Mouse (Mus musculus) MN1 (cell line): ENCODE measurements around the gene Tlr9.

Experiments
- DNase-seq: peaks from one replicate; pipeline ENCODE4 v3.0.0-alpha.2; 2016; ENCODE audit warnings: low spot score

Gene Tlr9

GRCm38 (mm10) chr9:106203990-106204851 is 18.2 kb upstream of the Tlr9 start:
- DNase-seq = no peak

GRCm38 (mm10) chr9:106205713-106206290 is 16.6 kb upstream of the Tlr9 start:
- DNase-seq = no peak

DNA sequence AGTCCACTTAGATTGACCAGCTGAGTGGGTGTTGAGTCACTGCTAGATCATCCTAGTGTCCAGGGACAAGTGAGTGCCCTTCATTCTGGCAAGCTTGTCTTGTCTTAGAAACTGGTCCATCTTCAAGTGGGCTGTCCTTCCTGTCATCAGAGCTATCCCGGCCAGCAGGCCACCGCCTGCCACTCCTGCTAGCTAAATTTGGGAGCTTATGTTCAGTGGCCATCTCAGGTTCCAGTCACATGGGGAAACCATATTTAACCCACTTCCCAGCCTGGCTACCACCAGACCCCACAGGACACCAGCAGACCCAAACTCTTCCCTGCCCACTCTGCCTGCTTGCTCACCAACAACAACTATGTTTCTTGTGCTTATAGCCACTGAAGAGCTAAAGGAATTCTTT is 15.9 kb upstream of the Tlr9 start:
- no peak for DNase-seq

GRCm38 (mm10) chr9:106208181-106208580 is 14.2 kb upstream of the Tlr9 start:
- no peak for DNase-seq

GRCm38 (mm10) chr9:106209954-106210353 is 12.4 kb upstream of the Tlr9 start:
- no peak for DNase-seq

GRCm38 (mm10) chr9:106210853-106211609 is 11.4 kb upstream of the Tlr9 start:
- DNase-seq = no peak

- peak; percentile 83 for DNase-seq
Observed at GRCm38 (mm10) chr9:106211680-106212593, 10.5 kb upstream of the Tlr9 start.

GRCm38 (mm10) chr9:106212594-106212981 is 9.8 kb upstream of the Tlr9 start:
- no peak for DNase-seq

DNA sequence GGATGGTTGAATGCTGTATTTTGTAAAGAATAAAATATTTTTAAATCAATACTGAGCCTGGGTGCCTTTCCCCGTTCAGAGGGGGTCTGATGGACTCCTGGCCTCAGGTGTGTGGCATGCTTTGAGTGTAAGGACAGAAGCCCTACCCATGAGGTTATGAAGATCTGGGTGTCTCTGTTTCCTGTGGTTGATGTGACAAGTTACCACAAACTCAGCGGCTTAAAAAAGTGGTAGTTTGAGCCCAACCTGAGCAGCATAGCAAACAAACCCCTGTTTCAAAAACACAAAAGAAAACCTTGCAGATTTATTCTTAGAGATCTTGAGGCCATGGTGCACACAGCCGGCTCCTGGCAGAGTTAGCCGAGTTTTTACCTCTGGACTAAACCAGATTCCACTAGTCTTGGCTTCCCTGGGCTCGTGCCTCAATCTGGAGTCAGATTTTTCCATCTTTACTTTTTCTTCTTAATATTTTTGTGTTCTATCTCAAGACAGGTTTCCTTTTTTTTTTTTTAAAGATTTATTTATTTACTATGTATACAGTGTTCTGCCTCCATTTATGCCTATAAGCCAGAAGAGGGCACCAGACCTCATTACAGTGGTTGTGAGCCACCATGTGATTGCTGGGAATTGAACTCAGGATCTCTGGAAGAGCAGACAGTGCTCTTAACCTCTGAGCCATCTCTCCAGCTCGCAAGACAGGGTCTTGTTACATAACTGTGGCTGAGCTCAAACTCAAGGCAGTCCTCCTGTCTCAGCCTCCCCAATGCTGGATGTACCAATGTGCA is 6.9 kb upstream of the Tlr9 start:
- no peak for DNase-seq

DNA sequence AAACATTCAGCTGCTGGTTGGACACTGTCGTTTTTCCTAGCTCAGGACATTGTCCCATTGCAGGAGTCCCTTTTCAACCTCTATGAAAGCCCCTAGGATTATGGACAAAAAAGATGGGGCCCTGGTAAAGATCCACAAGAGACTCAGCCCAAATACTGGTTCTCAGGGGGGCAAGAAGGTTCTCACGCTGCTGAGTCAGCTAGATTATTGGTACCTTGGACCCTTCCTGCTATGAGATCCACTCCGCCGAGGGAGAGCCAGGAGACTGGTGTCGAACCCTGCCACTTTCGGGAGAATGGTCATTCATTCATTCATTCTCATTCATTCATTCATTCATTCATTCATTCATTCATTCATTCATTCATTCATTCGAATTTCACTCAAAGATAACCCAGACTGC is 5.4 kb upstream of the Tlr9 start:
- no peak for DNase-seq

DNA sequence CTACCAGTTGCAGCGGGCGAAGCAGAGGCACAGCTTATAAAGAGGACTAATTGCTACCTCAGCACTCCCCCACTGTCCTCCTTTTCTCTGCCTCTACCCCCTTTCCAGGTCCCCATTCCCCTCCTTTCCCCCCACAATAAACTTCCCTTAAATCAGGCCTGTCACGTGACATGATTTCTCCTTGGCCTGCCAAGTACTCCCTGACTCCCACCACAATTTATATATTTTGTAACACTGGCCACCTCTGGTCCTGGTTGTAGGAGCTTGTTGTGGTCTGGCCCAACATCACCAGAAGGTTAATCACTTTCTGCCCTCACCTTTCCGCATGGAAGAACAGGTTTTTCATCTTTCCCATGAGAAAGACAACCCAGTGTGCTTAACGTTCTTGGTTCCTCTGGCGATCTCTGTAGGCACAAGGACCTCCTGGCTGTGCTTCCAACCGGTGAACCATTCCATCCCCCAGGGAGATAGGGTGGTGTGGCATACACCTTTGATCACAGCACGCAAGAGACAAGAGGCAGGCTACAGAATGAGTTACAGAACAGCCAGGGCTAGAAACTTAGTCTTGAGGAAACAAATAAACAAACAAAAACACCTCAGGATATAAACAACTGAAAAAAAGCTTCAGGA is 1.4 kb upstream of the Tlr9 start:
- DNase-seq = no peak

DNA sequence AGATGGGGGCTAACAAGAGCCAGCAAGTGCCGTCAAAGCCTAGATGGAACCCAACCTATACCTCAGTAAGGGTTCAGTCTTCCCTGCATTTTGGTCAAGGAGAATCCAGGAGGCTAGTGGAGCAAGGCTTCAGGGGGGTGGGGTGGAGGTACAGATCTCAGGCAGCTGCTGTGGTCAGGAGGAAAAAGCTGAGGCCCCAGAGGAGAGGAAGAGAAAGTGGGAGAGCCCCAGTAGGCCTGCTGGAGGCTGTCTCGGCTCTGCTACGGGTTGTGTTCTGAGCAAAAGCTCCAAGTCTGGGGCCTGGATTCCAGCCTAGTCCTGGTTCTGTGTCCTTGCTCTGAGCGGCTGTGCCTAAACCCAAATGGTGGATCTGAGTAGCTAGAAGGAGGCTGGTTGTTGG is 596 bp downstream of the Tlr9 start:
- no peak for DNase-seq

GRCm38 (mm10) chr9:106225469-106226150 is 3.2 kb downstream of the Tlr9 start:
- DNase-seq = no peak

GRCm38 (mm10) chr9:106226151-106226682 is 3.8 kb downstream of the Tlr9 start:
- DNase-seq = no peak

GRCm38 (mm10) chr9:106227790-106228429 is 5.5 kb downstream of the Tlr9 start:
- no peak for DNase-seq

DNA sequence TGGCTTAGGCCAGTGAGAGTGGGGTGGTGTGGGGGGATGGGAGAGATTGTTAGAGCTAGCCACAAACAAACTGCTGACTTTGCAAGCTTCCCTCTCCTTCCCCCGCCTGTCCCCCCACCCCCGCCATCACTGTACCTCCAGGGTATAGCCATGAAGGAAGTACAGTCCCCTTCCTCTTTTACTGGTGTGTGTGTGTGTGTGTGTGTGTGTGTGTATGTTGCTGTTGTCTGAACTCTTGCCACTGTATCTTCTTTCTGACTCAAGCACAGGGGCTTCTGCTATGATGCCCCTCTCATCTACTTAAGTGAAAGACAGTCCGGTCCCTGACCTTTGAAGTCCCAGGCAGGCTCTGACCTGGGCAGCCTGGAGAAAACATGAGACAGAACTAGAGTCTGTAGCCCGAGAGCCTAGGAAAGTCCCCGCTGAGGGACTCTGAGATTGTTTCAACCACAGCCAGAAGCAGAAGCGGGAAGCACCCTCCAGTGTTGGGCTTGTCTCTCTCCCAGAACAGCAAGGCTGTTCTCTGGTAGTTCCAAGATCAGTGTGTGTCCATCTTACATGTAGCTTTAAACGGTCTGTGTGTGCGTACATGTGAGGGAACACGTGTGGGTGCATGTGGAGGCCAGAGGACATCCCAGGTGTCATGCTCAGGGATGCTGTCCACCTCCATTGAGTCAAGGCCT is 7.8 kb downstream of the Tlr9 start:
- no peak for DNase-seq

- DNase-seq = no peak
Observed at GRCm38 (mm10) chr9:106230734-106231106, 8.3 kb downstream of the Tlr9 start.

- no peak for DNase-seq
Observed at GRCm38 (mm10) chr9:106231220-106231619, 8.8 kb downstream of the Tlr9 start.

- no peak for DNase-seq
Observed at GRCm38 (mm10) chr9:106231816-106232215, 9.4 kb downstream of the Tlr9 start.
